Mouse (Mus musculus) kidney, postnatal 0 days (tissue): Measurements from ENCODE around the gene Tac1. TPM values are rescaled to one million over a fixed set of nuclear protein-coding genes. Genes with fewer than 3 reads are reported as not detected.
"Not testable (repeated sequence)": the region's sequence is repeated elsewhere in the genome, so short reads cannot be mapped to it uniquely, and the experiment has no call there.

Source experiments
- ATAC-seq: fragments of 200-750 bp; cut with Nextera tagmentation; replicated peaks from 2 replicates; pipeline ENCODE4 v1.8.0; 2017; ENCODE audit warnings: low read depth, moderate number of reproducible peaks, moderate TSS enrichment, moderate library complexity; ENCODE audit not compliant: low FRiP score
- DNase-seq: peaks from one replicate; pipeline ENCODE4 v3.0.0-alpha.2; 2016; ENCODE audit warnings: low spot score
- H3K27ac ChIP-seq: fragments of 300-500 bp; sonication (generic); 2 replicates; pipeline ENCODE4 v1.5.1; 2014; ENCODE audit warnings: mild to moderate bottlenecking
- H3K27me3 ChIP-seq: fragments of 300-500 bp; sonication (generic); 2 replicates; pipeline ENCODE4 v1.6.1; 2014; ENCODE audit warnings: low read length, mixed read lengths; ENCODE audit not compliant: insufficient read depth
- H3K36me3 ChIP-seq: fragments of 300-500 bp; sonication (generic); 2 replicates; pipeline ENCODE4 v1.6.1; 2014; ENCODE audit warnings: low read length, mixed read lengths; ENCODE audit not compliant: insufficient read depth
- H3K4me1 ChIP-seq: fragments of 300-500 bp; sonication (generic); replicated peaks from 2 replicates; pipeline ENCODE4 v1.6.1; 2014; ENCODE audit warnings: antibody characterized with exemption, low read length, mixed read lengths; ENCODE audit not compliant: insufficient read depth
- H3K4me2 ChIP-seq: fragments of 300-500 bp; sonication (generic); 2 replicates; pipeline ENCODE4 v1.6.1; 2014; ENCODE audit warnings: mild to moderate bottlenecking, low read length, moderate library complexity, mixed read lengths
- H3K4me3 ChIP-seq: fragments of 300-500 bp; sonication (generic); replicated peaks from 2 replicates; pipeline ENCODE4 v1.5.1; 2014; ENCODE audit warnings: low read depth, low read length
- H3K9ac ChIP-seq: fragments of 300-500 bp; sonication (generic); 2 replicates; pipeline ENCODE4 v1.6.1; 2014; ENCODE audit warnings: low read depth, low read length
- H3K9me3 ChIP-seq: fragments of 300-500 bp; sonication (generic); replicated peaks from 2 replicates; pipeline ENCODE4 v1.6.1; 2016; ENCODE audit warnings: low read length, inconsistent platforms, mixed read lengths
- CTCF ChIP-seq: IDR thresholded peaks from 2 replicates; pipeline ENCODE4 v1.5.1; 2016; ENCODE audit warnings: antibody characterized with exemption, low read depth, mild to moderate bottlenecking, moderate library complexity
- WGBS: fragments of 180-500 bp; shearing (Covaris S2); extraction: QIAGEN DNeasy Blood & Tissue Kit; methylation state at CpG from one replicate; pipeline ENCODE4 v1.1.7; 2014; 5-methylcytosine and 5-hydroxymethylcytosine counted together
- polyA plus RNA-seq: library from polyadenylated mRNA; unstranded; fragments of >200 nt; fragmentation: Nextera tagmentation; extraction: Ambion mirVana; gene quantifications from 2 replicates; pipeline ENCODE4 v1.2.1, GENCODE M21; 2015

Gene Tac1
- polyA plus RNA-seq, 1 experiment from 2014 or later = 0.24 TPM

GRCm38 (mm10) chr6:7571144-7571543 lies 16.5 kb downstream of the Tac1 start:
- Histone ChIP-seq H3K4me1 (no peaks in the 10 kb centered on the region), H3K4me3 (no peak overlapping the region), H3K27ac (no peak overlapping the region), H3K9me3 (no peaks in the 10 kb centered on the region), H3K36me3 (no peaks in the 10 kb centered on the region), H3K9ac (no peak overlapping the region), H3K4me2 (no peak overlapping the region), H3K27me3 (no peaks in the 10 kb centered on the region)
- ATAC-seq (no peak), DNase-seq (no peak)
- 76% methylated on average over 1 of the region's 1 CpGs for WGBS
- no peak for TF ChIP-seq CTCF

DNA sequence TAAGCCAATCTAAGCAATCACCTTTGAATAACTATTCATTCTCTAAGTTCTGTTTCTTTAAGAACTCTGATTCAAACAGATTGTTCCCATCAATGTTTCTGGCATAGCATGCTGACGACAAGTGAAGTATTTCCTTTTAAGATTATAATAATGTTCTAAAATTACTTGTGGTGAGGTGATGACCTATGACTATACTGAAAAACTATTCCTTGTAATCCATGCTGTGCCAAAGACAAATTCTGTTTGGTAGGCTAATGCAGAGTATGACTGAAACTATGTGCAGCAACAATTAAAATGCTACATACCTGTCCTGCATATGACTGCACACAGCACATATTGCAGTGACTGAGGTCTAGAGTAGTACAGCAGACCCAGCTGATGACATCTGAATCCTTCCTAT lies 23.4 kb downstream of the Tac1 start:
- Histone ChIP-seq H3K9ac (no peak overlapping the region), H3K27me3 (no peaks in the 10 kb centered on the region), H3K4me2 (no peak overlapping the region), H3K9me3 (no peaks in the 10 kb centered on the region), H3K36me3 (no peaks in the 10 kb centered on the region), H3K4me3 (no peak overlapping the region), H3K27ac (no peak overlapping the region), H3K4me1 (no peaks in the 10 kb centered on the region)
- no peak for TF ChIP-seq CTCF
- ATAC-seq (no peak), DNase-seq (peak; percentile 24)
- WGBS = 45% methylated on average over 1 of the region's 1 CpGs

DNA sequence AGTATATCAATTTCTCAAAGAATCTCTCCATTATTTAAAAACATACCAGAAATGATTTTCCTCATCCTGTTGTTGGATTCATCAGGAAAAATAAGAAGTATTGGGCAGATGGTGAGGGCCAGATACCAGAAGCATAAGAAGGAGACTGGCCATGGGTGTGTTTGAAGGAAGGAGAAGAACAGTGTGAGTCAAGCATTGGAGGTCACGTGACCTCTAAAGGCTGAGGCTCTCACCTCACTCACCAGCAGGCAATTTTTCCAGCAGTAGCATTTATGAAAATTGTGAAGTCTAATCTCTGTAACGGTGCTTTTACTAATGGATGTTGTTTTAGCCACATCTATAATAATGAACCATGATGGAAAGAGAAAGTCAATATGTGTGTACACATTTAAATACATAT lies 39.8 kb downstream of the Tac1 start:
- Histone ChIP-seq H3K27ac (no peak overlapping the region), H3K36me3 (no peaks in the 10 kb centered on the region), H3K27me3 (no peaks in the 10 kb centered on the region), H3K4me2 (no peak overlapping the region), H3K4me3 (no peak overlapping the region), H3K4me1 (no peaks in the 10 kb centered on the region), H3K9ac (no peak overlapping the region), H3K9me3 (no peaks in the 10 kb centered on the region)
- WGBS = 89% methylated on average over 2 of the region's 2 CpGs
- DNase-seq (no peak), ATAC-seq (no peak)
- no peak for TF ChIP-seq CTCF

DNA sequence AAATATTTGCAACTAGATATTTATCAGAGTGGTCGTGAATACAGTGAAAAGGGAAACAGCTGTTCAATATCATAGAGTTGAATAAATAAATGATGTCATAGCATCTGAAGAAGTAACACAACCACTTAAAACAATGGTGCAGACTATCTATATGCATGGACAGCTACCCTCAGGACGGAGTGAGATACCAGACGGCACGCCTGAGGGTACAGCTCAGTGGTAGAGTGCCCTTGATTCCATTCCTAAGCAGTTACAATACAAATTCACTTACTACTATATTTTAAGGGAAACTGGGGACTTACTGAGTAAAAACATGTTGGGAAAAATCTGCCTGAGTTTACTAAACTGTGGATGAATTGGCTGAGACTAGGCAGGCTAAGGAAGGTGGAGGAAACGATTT lies 43.7 kb downstream of the Tac1 start:
- Histone ChIP-seq H3K27me3 (no peaks in the 10 kb centered on the region), H3K4me3 (no peak overlapping the region), H3K36me3 (no peaks in the 10 kb centered on the region), H3K27ac (no peak overlapping the region), H3K4me1 (no peaks in the 10 kb centered on the region), H3K9ac (no peak overlapping the region), H3K9me3 (no peaks in the 10 kb centered on the region), H3K4me2 (no peak overlapping the region)
- DNase-seq (no peak), ATAC-seq (no peak)
- WGBS = 83% methylated on average over 5 of the region's 5 CpGs
- no peak for TF ChIP-seq CTCF

DNA sequence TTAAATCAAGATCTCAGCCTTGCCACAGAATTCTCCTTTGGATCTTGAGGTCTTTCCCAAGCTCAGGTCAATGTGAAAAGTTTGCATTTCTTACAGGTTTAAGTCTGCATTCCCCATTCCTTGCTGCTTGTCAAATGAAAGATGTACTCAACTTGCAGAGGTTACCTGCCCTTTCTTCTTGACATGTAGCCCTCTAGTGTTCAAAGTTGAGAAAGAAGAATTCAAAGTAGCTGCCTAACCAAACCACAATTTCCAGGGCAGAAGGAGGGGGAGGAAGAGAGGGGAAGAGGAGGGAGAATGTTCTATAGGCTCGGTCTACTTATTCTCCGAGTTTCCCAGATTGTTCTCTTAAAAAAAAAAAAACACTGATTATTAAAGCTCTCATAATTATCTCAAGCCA lies 45.5 kb downstream of the Tac1 start:
- Histone ChIP-seq H3K36me3 (no peaks in the 10 kb centered on the region), H3K4me2 (no peak overlapping the region), H3K9me3 (no peaks in the 10 kb centered on the region), H3K27ac (no peak overlapping the region), H3K9ac (no peak overlapping the region), H3K4me1 (no peaks in the 10 kb centered on the region), H3K27me3 (no peaks in the 10 kb centered on the region), H3K4me3 (no peak overlapping the region)
- ATAC-seq (no peak), DNase-seq (peak; percentile 46)
- 43% methylated on average over 2 of the region's 2 CpGs for WGBS
- peak; percentile 65 for TF ChIP-seq CTCF

- no peak for TF ChIP-seq CTCF
- Histone ChIP-seq H3K4me3 (no peak overlapping the region), H3K9ac (no peak overlapping the region), H3K9me3 (no peaks in the 10 kb centered on the region), H3K36me3 (no peaks in the 10 kb centered on the region), H3K4me2 (no peak overlapping the region), H3K27ac (no peak overlapping the region), H3K27me3 (no peaks in the 10 kb centered on the region), H3K4me1 (no peaks in the 10 kb centered on the region)
- 75% methylated on average over 4 of the region's 4 CpGs for WGBS
- no peak for ATAC-seq
- DNase-seq = no peak
Measured at GRCm38 (mm10) chr6:7601353-7602094, 46.8 kb downstream of the Tac1 start.

GRCm38 (mm10) chr6:7613676-7614075 lies 59.0 kb downstream of the Tac1 start:
- H3K9ac ChIP-seq, ATAC-seq, DNase-seq, H3K27ac ChIP-seq, H3K4me3 ChIP-seq, H3K27me3 ChIP-seq, H3K4me1 ChIP-seq, H3K9me3 ChIP-seq, H3K4me2 ChIP-seq, H3K36me3 ChIP-seq: not testable (repeated sequence)
- WGBS = 91% methylated on average over 19 of the region's 19 CpGs

Other genes starting within 250 kb of the Tac1 start
- gene Asns, start 138.4 kb downstream of the Tac1 start, polyA plus RNA-seq = 19.6 and 21.1 TPM in 2 replicates